Mouse (Mus musculus) MEL (cell line): ENCODE results near the gene Rad51b. TPM values are rescaled to one million over a fixed set of nuclear protein-coding genes. Genes with fewer than 3 reads are reported as not detected.

Experiments used
- DNase-seq: peaks from one replicate; pipeline ENCODE4 v3.0.0; 2011; ENCODE audit warnings: low read depth, low spot score
- H3K27ac ChIP-seq: 2 replicates; pipeline ENCODE4 v1.5.1; 2012; ENCODE audit warnings: low read depth, mild to moderate bottlenecking, control low read depth, low read length, moderate library complexity; ENCODE audit not compliant: control insufficient read depth
- H3K27me3 ChIP-seq, 2 experiments: fragments of 150-350 bp in 1 of 2; sonication (generic) in 1 of 2; 2 replicates each; pipeline ENCODE4 v1.6.1; 2012; ENCODE audit warnings: low read length in 2 of 2, mild to moderate bottlenecking in 2 of 2, improper control_type of control experiment in 1 of 2, moderate library complexity in 1 of 2; ENCODE audit not compliant: insufficient read depth in 2 of 2, control insufficient read depth in 1 of 2
- H3K36me3 ChIP-seq, 2 experiments: 2 replicates each; pipeline ENCODE4 v1.6.1; 2012 to 2014; ENCODE audit warnings: low read length in 2 of 2, improper control_type of control experiment in 1 of 2, inconsistent platforms in 1 of 2, mild to moderate bottlenecking in 1 of 2; ENCODE audit not compliant: insufficient read depth in 2 of 2, control insufficient read depth in 1 of 2
- H3K4me1 ChIP-seq, 2 experiments: fragments of 150-350 bp in 1 of 2; sonication (generic) in 1 of 2; 2 replicates each; pipeline ENCODE4 v1.6.1; 2012; ENCODE audit warnings: low read length in 2 of 2, improper control_type of control experiment in 1 of 2, mild to moderate bottlenecking in 1 of 2; ENCODE audit not compliant: insufficient read depth in 2 of 2, control insufficient read depth in 1 of 2
- H3K4me3 ChIP-seq, 2 experiments: fragments of 150-350 bp in 1 of 2; sonication (generic) in 1 of 2; 2 replicates each; pipeline ENCODE4 v1.5.1; 2012; ENCODE audit warnings: low read depth in 2 of 2, low read length in 2 of 2, mild to moderate bottlenecking in 2 of 2, moderate library complexity in 2 of 2, control low read depth in 1 of 2, improper control_type of control experiment in 1 of 2; ENCODE audit not compliant: control insufficient read depth in 1 of 2, insufficient read depth in 1 of 2
- H3K79me2 ChIP-seq: 2 replicates; pipeline ENCODE4 v1.6.1; 2012; ENCODE audit warnings: mild to moderate bottlenecking, low read length, moderate library complexity; ENCODE audit not compliant: control insufficient read depth, poor library complexity, insufficient read depth
- H3K9ac ChIP-seq: 2 replicates; pipeline ENCODE4 v1.6.1; 2012; ENCODE audit warnings: low read depth, mild to moderate bottlenecking, control low read depth, low read length, moderate library complexity; ENCODE audit not compliant: control insufficient read depth, poor library complexity, severe bottlenecking
- H3K9me3 ChIP-seq: fragments of 150-350 bp; sonication (generic); replicated peaks from 2 replicates; pipeline ENCODE4 v1.6.1; 2012; ENCODE audit warnings: mild to moderate bottlenecking, low read length, improper control_type of control experiment, moderate library complexity; ENCODE audit not compliant: insufficient read depth
- BHLHE40 ChIP-seq: IDR thresholded peaks from 2 replicates; pipeline ENCODE4 v1.6.1; 2012; ENCODE audit warnings: low read depth, mild to moderate bottlenecking, inconsistent platforms, low read length, improper control_type of control experiment, borderline replicate concordance
- CHD1 ChIP-seq: IDR thresholded peaks from 2 replicates; pipeline ENCODE4 v1.6.1; 2012; ENCODE audit warnings: low read depth, mild to moderate bottlenecking, inconsistent platforms, low read length, improper control_type of control experiment
- CHD2 ChIP-seq: IDR thresholded peaks from 2 replicates; pipeline ENCODE4 v1.6.1; 2011; ENCODE audit warnings: low read length, improper control_type of control experiment
- CTCF ChIP-seq, 3 experiments: IDR thresholded peaks in 2 of 3; conservative IDR thresholded peaks in 1 of 3; 2 replicates each; pipeline ENCODE4 v1.5.1; 2011 to 2012; ENCODE audit warnings: low read length in 3 of 3, low read depth in 2 of 3, mild to moderate bottlenecking in 2 of 3, improper control_type of control experiment in 1 of 3, inconsistent platforms in 1 of 3, mixed read lengths in 1 of 3, moderate library complexity in 1 of 3; ENCODE audit not compliant: control insufficient read depth in 1 of 3, insufficient read depth in 1 of 3, poor library complexity in 1 of 3, severe bottlenecking in 1 of 3
- E2F4 ChIP-seq: IDR thresholded peaks from 2 replicates; pipeline ENCODE4 v1.6.1; 2011; ENCODE audit warnings: low read depth, low read length, improper control_type of control experiment, borderline replicate concordance
- ELF1 ChIP-seq: IDR thresholded peaks from 2 replicates; pipeline ENCODE4 v1.6.1; 2014; ENCODE audit warnings: low read depth, mild to moderate bottlenecking, inconsistent platforms, low read length, improper control_type of control experiment, moderate library complexity
- ETS1 ChIP-seq: IDR thresholded peaks from 2 replicates; pipeline ENCODE4 v1.6.1; 2012; ENCODE audit warnings: low read depth, mild to moderate bottlenecking, inconsistent platforms, low read length, improper control_type of control experiment, moderate library complexity
- GABPA ChIP-seq: IDR thresholded peaks from 2 replicates; pipeline ENCODE4 v1.6.1; 2012; ENCODE audit warnings: low read depth, mild to moderate bottlenecking, inconsistent platforms, low read length, improper control_type of control experiment, moderate library complexity
- GATA1 ChIP-seq: IDR thresholded peaks from 2 replicates; pipeline ENCODE4 v1.6.1; 2011; ENCODE audit warnings: low read depth, low read length, improper control_type of control experiment
- HCFC1 ChIP-seq: IDR thresholded peaks from 2 replicates; pipeline ENCODE4 v1.6.1; 2012; ENCODE audit warnings: low read depth, mild to moderate bottlenecking, inconsistent platforms, low read length, improper control_type of control experiment, moderate library complexity
- JUND ChIP-seq: IDR thresholded peaks from 2 replicates; pipeline ENCODE4 v1.6.1; 2011; ENCODE audit warnings: low read depth, mild to moderate bottlenecking, improper control_type of control experiment, low read length
- KAT2A ChIP-seq: conservative IDR thresholded peaks from 2 replicates; pipeline ENCODE4 v1.6.1; 2012; ENCODE audit warnings: low read depth, low read length, improper control_type of control experiment, inconsistent platforms
- MAFK ChIP-seq: IDR thresholded peaks from 2 replicates; pipeline ENCODE4 v1.6.1; 2011; ENCODE audit warnings: low read depth, mild to moderate bottlenecking, low read length, improper control_type of control experiment, borderline replicate concordance
- MAX ChIP-seq: IDR thresholded peaks from 2 replicates; pipeline ENCODE4 v1.6.1; 2011; ENCODE audit warnings: low read length, improper control_type of control experiment
- MAZ ChIP-seq: IDR thresholded peaks from 2 replicates; pipeline ENCODE4 v1.6.1; 2012; ENCODE audit warnings: low read depth, mild to moderate bottlenecking, inconsistent platforms, low read length, improper control_type of control experiment
- MEF2A ChIP-seq: IDR thresholded peaks from 2 replicates; pipeline ENCODE4 v1.6.1; 2014; ENCODE audit warnings: low read depth, mild to moderate bottlenecking, inconsistent platforms, low read length, improper control_type of control experiment; ENCODE audit not compliant: poor library complexity, insufficient replicate concordance, severe bottlenecking; ENCODE audit errors: extremely low read depth
- MXI1 ChIP-seq: IDR thresholded peaks from 2 replicates; pipeline ENCODE4 v1.6.1; 2011; ENCODE audit warnings: mild to moderate bottlenecking, low read depth, low read length, improper control_type of control experiment
- MYB ChIP-seq: IDR thresholded peaks from 2 replicates; pipeline ENCODE4 v1.6.1; 2011; ENCODE audit warnings: mild to moderate bottlenecking, low read depth, low read length, improper control_type of control experiment
- MYC ChIP-seq: IDR thresholded peaks from 2 replicates; pipeline ENCODE4 v1.6.1; 2011; ENCODE audit warnings: low read depth, mild to moderate bottlenecking, low read length, improper control_type of control experiment, moderate library complexity
- NELFE ChIP-seq: IDR thresholded peaks from 2 replicates; pipeline ENCODE4 v1.6.1; 2011; ENCODE audit warnings: low read depth, low read length, improper control_type of control experiment
- NRF1 ChIP-seq: IDR thresholded peaks from 2 replicates; pipeline ENCODE4 v1.6.1; 2014; ENCODE audit warnings: low read depth, mild to moderate bottlenecking, inconsistent platforms, low read length, improper control_type of control experiment, moderate library complexity; ENCODE audit not compliant: poor library complexity, insufficient read depth, severe bottlenecking
- POLR2AphosphoS2 ChIP-seq: IDR thresholded peaks from 2 replicates; pipeline ENCODE4 v1.6.1; 2011; ENCODE audit warnings: low read length, improper control_type of control experiment
- POLR2AphosphoS5 ChIP-seq: IDR thresholded peaks from 2 replicates; pipeline ENCODE4 v1.6.1; 2012; ENCODE audit warnings: low read depth, borderline replicate concordance, mild to moderate bottlenecking, inconsistent platforms, low read length, moderate library complexity, mixed read lengths
- RAD21 ChIP-seq: IDR thresholded peaks from 2 replicates; pipeline ENCODE4 v1.6.1; 2011; ENCODE audit warnings: mild to moderate bottlenecking, low read depth, low read length, improper control_type of control experiment
- SIN3A ChIP-seq: IDR thresholded peaks from 2 replicates; pipeline ENCODE4 v1.6.1; 2012; ENCODE audit warnings: low read length, improper control_type of control experiment, inconsistent platforms
- SMC3 ChIP-seq: IDR thresholded peaks from 2 replicates; pipeline ENCODE4 v1.6.1; 2011; ENCODE audit warnings: low read depth, low read length, improper control_type of control experiment
- TAL1 ChIP-seq: IDR thresholded peaks from 2 replicates; pipeline ENCODE4 v1.6.1; 2012; ENCODE audit warnings: mild to moderate bottlenecking, inconsistent platforms, low read length, moderate library complexity, mixed read lengths
- TBP ChIP-seq: IDR thresholded peaks from 2 replicates; pipeline ENCODE4 v1.8.0; 2011; ENCODE audit warnings: low read depth, low read length, improper control_type of control experiment
- TCF12 ChIP-seq: IDR thresholded peaks from 2 replicates; pipeline ENCODE4 v1.6.1; 2014; ENCODE audit warnings: low read depth, mild to moderate bottlenecking, inconsistent platforms, low read length, improper control_type of control experiment, moderate library complexity
- UBTF ChIP-seq: IDR thresholded peaks from 2 replicates; pipeline ENCODE4 v1.6.1; 2012; ENCODE audit warnings: low read depth, mild to moderate bottlenecking, inconsistent platforms, low read length, improper control_type of control experiment, moderate library complexity, borderline replicate concordance; ENCODE audit not compliant: insufficient read depth
- USF1 ChIP-seq: IDR thresholded peaks from 2 replicates; pipeline ENCODE4 v1.6.1; 2014; ENCODE audit warnings: low read depth, mild to moderate bottlenecking, inconsistent platforms, low read length, improper control_type of control experiment, moderate library complexity
- USF2 ChIP-seq, 2 experiments: IDR thresholded peaks; 2 replicates each; pipeline ENCODE4 v1.6.1; 2011 to 2012; ENCODE audit warnings: improper control_type of control experiment in 2 of 2, low read length in 2 of 2, borderline replicate concordance in 1 of 2, inconsistent platforms in 1 of 2, low read depth in 1 of 2, mild to moderate bottlenecking in 1 of 2; ENCODE audit not compliant: insufficient read depth in 1 of 2
- ZC3H11A ChIP-seq: IDR thresholded peaks from 2 replicates; pipeline ENCODE4 v1.6.1; 2012; ENCODE audit warnings: low read depth, mild to moderate bottlenecking, inconsistent platforms, low read length, improper control_type of control experiment
- ZKSCAN1 ChIP-seq: IDR thresholded peaks from 2 replicates; pipeline ENCODE4 v1.6.1; 2012; ENCODE audit warnings: low read depth, mild to moderate bottlenecking, inconsistent platforms, low read length, improper control_type of control experiment, moderate library complexity
- ZMIZ1 ChIP-seq: IDR thresholded peaks from 2 replicates; pipeline ENCODE4 v1.6.1; 2012; ENCODE audit warnings: low read depth, mild to moderate bottlenecking, inconsistent platforms, low read length, improper control_type of control experiment, moderate library complexity
- ZNF384 ChIP-seq: IDR thresholded peaks from 2 replicates; pipeline ENCODE4 v1.6.1; 2012; ENCODE audit warnings: low read depth, mild to moderate bottlenecking, inconsistent platforms, low read length, improper control_type of control experiment
- polyA plus RNA-seq, 2 experiments: library from polyadenylated mRNA; stranded (reverse) in 1 of 2; unstranded in 1 of 2; fragments of >175 nt in 1 of 2; fragments of >200 nt in 1 of 2; gene quantifications; 2 replicates each; pipeline versions ENCODE4 v1.2.1 to v1.2.4; 2012; ENCODE audit warnings: low replicate concordance in 2 of 2, low read depth in 1 of 2; ENCODE audit not compliant: insufficient read length in 2 of 2, insufficient read depth in 1 of 2, missing spikeins in 1 of 2
- total RNA-seq: library from RNA; depleted of rRNA; stranded (reverse); fragments of 300-350 nt; gene quantifications from 2 replicates; pipeline ENCODE4 v1.2.3, GENCODE M21; 2012; rRNA removed

Gene Rad51b
- 3.6 and 4.2 TPM in 2 replicates for total RNA-seq
- polyA plus RNA-seq: 1 to 10 TPM in 1 of 2 experiments, not detected in 1; 5.7 TPM

- DNase-seq: peak; percentile 96
- H3K79me2 ChIP-seq: no peaks in the 10 kb centered on the region; the same call in 1 of the 2 replicates
- peaks cover 0 to 7% of the 10 kb centered on the region in 2 experiments; a peak in 2 of 4 replicates for H3K4me1 ChIP-seq
- no peaks in the 10 kb centered on the region for H3K27me3 ChIP-seq
- H3K9ac ChIP-seq: peak within 1 kb of the TSS; percentile 76
- peak within 1 kb of the TSS; percentile 72 to 81 for H3K4me3 ChIP-seq
- peak within 1 kb of the TSS; percentile 80 for H3K27ac ChIP-seq
- peaks cover 0 to 10% of the 10 kb centered on the region in 2 experiments; a peak in 2 of 4 replicates for H3K36me3 ChIP-seq
- H3K9me3 ChIP-seq: no peaks in the 10 kb centered on the region
- TF ChIP-seq NELFE (peak; percentile 76), CHD1 (no peak), GABPA (no peak), ETS1 (0 out of 2 replicates have a peak, but pooled peaks have one; percentile 39), CHD2 (peak; percentile 84), ZKSCAN1 (no peak), MYC (peak; percentile 91), ZNF384 (no peak), KAT2A (peak; percentile 92), ELF1 (peak; percentile 62), USF2 (IDR thresholded peaks at IDR 0.05; ENCODE audit: borderline replicate concordance in 1 of 2, insufficient read depth in 1 of 2, low read depth in 1 of 2, low read length in 2 of 2) (no peak), JUND (no peak), USF1 (peak; percentile 61; the same call in 1 of the 2 replicates), MAZ (peak; percentile 68; the same call in 1 of the 2 replicates), NRF1 (no peak), SIN3A (peak; percentile 89), ZMIZ1 (no peak; the same call in none of the 2 replicates), TBP (peak; percentile 38; the same call in 1 of the 2 replicates), MAFK (no peak), CTCF (IDR thresholded peaks at IDR 0.05 in 2 of 3, conservative IDR thresholded peaks at IDR 0.05 in 1 of 3; ENCODE audit: control insufficient read depth in 1 of 3, insufficient read depth in 1 of 3, low read depth in 2 of 3, low read length in 3 of 3, poor library complexity in 1 of 3, severe bottlenecking in 1 of 3) (no peak), MYB (no peak), POLR2AphosphoS5 (no peak), POLR2AphosphoS2 (no peak), SMC3 (no peak), E2F4 (peak; percentile 99), MAX (peak; percentile 81), GATA1 (peak; percentile 21; the same call in 1 of the 2 replicates), UBTF (no peak), MEF2A (no peak), RAD21 (no peak), TCF12 (peak; percentile 6; the same call in 1 of the 2 replicates), MXI1 (peak; percentile 91), HCFC1 (peak; percentile 98), ZC3H11A (no peak), BHLHE40 (no peak), TAL1 (peak; percentile 40; the same call in 1 of the 2 replicates)
These were observed at the start of gene Rad51b for GRCm38 (mm10) chr12:79297121-79297576. Rad51b (plus strand) TSS chr12:79297282.
